9 mouse cellular contexts compared by ENCODE assay signal in the genomic region with DNA sequence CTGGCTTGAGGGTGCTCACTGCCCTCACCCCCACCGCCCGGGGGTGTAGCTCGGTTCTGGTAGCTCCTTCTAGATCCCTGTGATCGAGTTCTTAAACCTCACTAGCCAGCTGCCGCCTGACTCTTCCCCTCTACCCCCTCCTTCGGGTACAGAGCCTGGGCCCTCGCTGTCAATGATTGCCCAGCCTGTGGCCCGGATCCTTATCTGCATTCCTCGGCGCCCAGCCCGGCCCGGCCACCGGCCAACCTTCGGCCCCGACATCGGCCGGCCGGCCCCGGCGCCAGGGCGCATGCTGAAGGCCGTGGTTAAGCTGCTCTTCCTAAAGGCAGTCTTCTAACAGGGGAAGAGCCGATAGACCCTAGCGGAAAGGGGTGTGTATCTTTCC. TPM values are rescaled to one million over a fixed set of nuclear protein-coding genes. Genes with fewer than 3 reads are reported as not detected.
DNase-seq lines count a peak whose midpoint lies in the region; ATAC-seq and TF ChIP-seq lines count a peak whose summit lies in the region.
"Had no signal": no experiment of that assay in that cellular context is flagged by ENCODE, and none has a peak within 500 bp of the region (broad histone marks: within the 10 kb centered on the region; RNA-seq: fewer than 3 reads in every experiment).

No protein-coding gene starts in this region.

- ATAC-seq in lung, postnatal 0 days, result peak; percentile 71

- no peak overlapping the region for H3K27ac ChIP-seq in heart, adult 2 months
- H3K27ac ChIP-seq in lung, postnatal 0 days (ENCODE audit: low read length), result no peak overlapping the region
- H3K27ac ChIP-seq: neural tube, embryonic 12.5 days had no signal

- H3K27me3 ChIP-seq in heart, adult 2 months (ENCODE audit: control insufficient read depth, insufficient read depth, low read length), result peaks cover 20% of the 10 kb centered on the region
- H3K27me3 ChIP-seq in lung, postnatal 0 days (replicated peaks; ENCODE audit: insufficient read depth, low read length), result peaks cover 72% of the 10 kb centered on the region

- intact Hi-C loops in heart, adult 2 months (cut with DNase I), result loop anchor here (1.0 to 5.0 kb wide), 2 partner anchors 68 to 303 kb away; no protein-coding TSS in a partner anchor

- TF ChIP-seq CTCF in heart, adult 2 months (IDR thresholded peaks at IDR 0.05), result no peak
- TF ChIP-seq CTCF in lung, postnatal 0 days (IDR thresholded peaks at IDR 0.05), result no peak

- peak overlapping the region; percentile 20; the same call in 1 of the 2 replicates for H3K4me2 ChIP-seq in lung, postnatal 0 days (replicated peaks; ENCODE audit: low read depth, low read length)

- peaks cover 2% of the 10 kb centered on the region; the same call in 1 of the 2 replicates for H3K4me1 ChIP-seq in heart, adult 2 months (ENCODE audit: control insufficient read depth, insufficient read depth, low read length)
- peaks cover 15% of the 10 kb centered on the region for H3K4me1 ChIP-seq in lung, postnatal 0 days (ENCODE audit: insufficient read depth, low read depth, low read length)

- H3K9me3 ChIP-seq in lung, postnatal 0 days (ENCODE audit: low read length), result no peaks in the 10 kb centered on the region
- H3K9me3 ChIP-seq: neural tube, embryonic 12.5 days had no signal

- no peak overlapping the region; the same call in 1 of the 2 replicates for H3K4me3 ChIP-seq in heart, adult 2 months
- no peak overlapping the region for H3K4me3 ChIP-seq in lung, postnatal 0 days (ENCODE audit: low read depth, low read length)

- peak; percentile 18 to 38 for DNase-seq in cerebellum, postnatal 25 days
- no peak for DNase-seq in cerebellum, postnatal 36 days
- DNase-seq in heart, adult 2 months, result peak; percentile 68 to 74
- DNase-seq in kidney, adult 8-10 months, result peak; percentile 90 to 92
- DNase-seq in lung, postnatal 0 days (ENCODE audit: low spot score), result peak; percentile 53
- DNase-seq in layer of hippocampus, adult 11-12 months (ENCODE audit: low spot score), result no peak
- DNase-seq in embryo, embryonic 10.5 days (ENCODE audit: low spot score), result no peak
- DNase-seq in layer of hippocampus, postnatal 14 days (ENCODE audit: low spot score in 2 of 2), result no peak

- no peak for TF ChIP-seq EP300 in heart, adult 2 months (IDR thresholded peaks at IDR 0.05; ENCODE audit: insufficient read depth, low read depth, low read length)
- no peak for TF ChIP-seq EP300 in lung, postnatal 0 days (IDR thresholded peaks at IDR 0.05)

- H3K36me3 ChIP-seq in heart, adult 2 months (ENCODE audit: control insufficient read depth, insufficient read depth, low read length), result no peaks in the 10 kb centered on the region
- H3K36me3 ChIP-seq in lung, postnatal 0 days (ENCODE audit: insufficient read depth, low read length), result no peaks in the 10 kb centered on the region
- H3K36me3 ChIP-seq: neural tube, embryonic 12.5 days had no signal

- H3K79me2 ChIP-seq in heart, adult 2 months (replicated peaks; ENCODE audit: control insufficient read depth, insufficient read depth, low read length), result no peaks in the 10 kb centered on the region

- no peak overlapping the region for H3K9ac ChIP-seq in heart, adult 2 months (ENCODE audit: low read depth, low read length)
- no peak overlapping the region for H3K9ac ChIP-seq in lung, postnatal 0 days (replicated peaks; ENCODE audit: low read depth)
- H3K9ac ChIP-seq: neural tube, embryonic 12.5 days had no signal

- TF ChIP-seq POLR2A in heart, adult 2 months (IDR thresholded peaks at IDR 0.05; ENCODE audit: insufficient read depth, low read depth, low read length), result no peak

- WGBS in heart, adult 2 months, result 2% methylated on average over 24 of the region's 24 CpGs
- 2% methylated on average over 24 of the region's 24 CpGs for WGBS in lung, postnatal 0 days

RNA-seq across cellular contexts. Expression of gene Ihh, which starts 1.8 kb away (rescaled TPM):
- total RNA-seq in heart, adult 2 months (2021), result under 1 TPM; 0.14 to 0.16 TPM
- 0.04 and 0.23 TPM in 2 replicates for polyA plus RNA-seq in heart, adult 2 months (2012; rRNA removed)
- 0.10 and 0.16 TPM in 2 replicates for polyA plus RNA-seq in lung, postnatal 0 days (2015; fragmentation: Nextera tagmentation; extraction: Ambion mirVana)
- under 1 TPM; 0.35 to 0.60 TPM for total RNA-seq in layer of hippocampus, postnatal 14 days (2021)

RNA-seq across cellular contexts. Expression of gene Cfap65, which starts 14.3 kb away (rescaled TPM):
- not detected for total RNA-seq in heart, adult 2 months (2021)
- 0.03 and 2.3 TPM in 2 replicates for polyA plus RNA-seq in heart, adult 2 months (2012; rRNA removed)
- polyA plus RNA-seq in lung, postnatal 0 days (2015; fragmentation: Nextera tagmentation; extraction: Ambion mirVana), result 2.0 and 2.3 TPM in 2 replicates
- total RNA-seq in layer of hippocampus, postnatal 14 days (2021), result 1 to 10 TPM; 1.6 to 3.8 TPM

RNA-seq across cellular contexts. Expression of gene Cryba2, which starts 56.7 kb away (rescaled TPM):
- not detected for total RNA-seq in heart, adult 2 months (2021)
- polyA plus RNA-seq in heart, adult 2 months (2012; rRNA removed), result 0.16 TPM in 1 of 2 replicates, not detected in the other
- polyA plus RNA-seq in lung, postnatal 0 days (2015; fragmentation: Nextera tagmentation; extraction: Ambion mirVana), result not detected in 2 replicates
- under 1 TPM in 1 of 2 experiments, not detected in 1; 0.91 TPM for total RNA-seq in layer of hippocampus, postnatal 14 days (2021)
- polyA plus RNA-seq: neural tube, embryonic 12.5 days had no signal

Comparison
In these comparisons a context has a peak if more than half of its experiments do, and no peak if none do; other contexts are left out.
1. DNase-seq: peak in cerebellum, postnatal 25 days (2 of 2), heart, adult 2 months (2 of 2), kidney, adult 8-10 months (2 of 2) and lung, postnatal 0 days (single experiment); none in cerebellum, postnatal 36 days (0 of 2), layer of hippocampus, adult 11-12 months (single experiment), embryo, embryonic 10.5 days (single experiment) and layer of hippocampus, postnatal 14 days (0 of 2).